Mouse (Mus musculus): ENCODE data around the gene Ipo7. TPM values are rescaled to one million over a fixed set of nuclear protein-coding genes. Genes with fewer than 3 reads are reported as not detected.
"Not testable (repeated sequence)": the region's sequence is repeated elsewhere in the genome, so short reads cannot be mapped to it uniquely, and the experiment has no call there.

The Ipo7 gene
- 19.7 and 20.4 TPM in 2 replicates for polyA plus RNA-seq (2014; fragmentation: Nextera tagmentation; extraction: Ambion mirVana)

DNA sequence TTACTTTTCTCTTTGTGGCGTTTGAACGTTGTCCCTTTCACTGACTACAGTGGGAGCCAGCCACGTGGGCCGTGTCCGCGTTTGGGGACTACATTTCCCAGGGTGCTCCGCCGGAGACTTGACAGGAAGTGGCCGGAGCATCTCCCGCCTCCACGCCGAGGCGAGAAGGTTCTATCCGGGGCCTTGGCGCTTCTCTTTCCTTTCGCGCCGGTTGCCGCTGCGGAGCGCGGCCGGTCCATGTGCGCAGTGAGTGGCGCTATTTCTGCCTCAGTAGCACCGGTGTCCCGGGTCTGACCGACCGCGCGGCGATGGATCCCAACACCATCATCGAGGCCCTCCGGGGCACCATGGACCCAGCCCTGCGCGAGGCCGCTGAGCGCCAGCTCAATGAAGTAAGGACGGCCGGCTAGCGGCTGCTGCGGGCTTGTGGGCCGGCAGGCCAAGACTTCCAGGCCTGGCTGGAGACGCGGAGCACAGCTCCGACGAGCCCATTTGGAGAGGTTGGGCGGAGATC is at the start of gene Ipo7:
Ipo7 (plus strand) TSS at position 158 of the 514 bp plus-strand sequence.
- Histone ChIP-seq H3K27ac (ENCODE audit: low read length) (peak within 1 kb of the TSS; percentile 94), H3K9me3 (ENCODE audit: control insufficient read depth, low read depth, low read length) (no peaks in the 10 kb centered on the region), H3K36me3 (ENCODE audit: control insufficient read depth, insufficient read depth, low read length) (no peaks in the 10 kb centered on the region), H3K9ac (replicated peaks; ENCODE audit: low read depth, low read length) (peak within 1 kb of the TSS; percentile 95), H3K4me2 (replicated peaks; ENCODE audit: low read depth, low read length) (peak within 1 kb of the TSS; percentile 57), H3K4me1 (ENCODE audit: control insufficient read depth, insufficient read depth, low read length) (no peaks in the 10 kb centered on the region), H3K4me3 (ENCODE audit: low read depth, low read length) (peak within 1 kb of the TSS; percentile 99), H3K27me3 (ENCODE audit: control insufficient read depth, insufficient read depth, low read length) (no peaks in the 10 kb centered on the region)
- under 1% methylated on average over 47 of the region's 48 CpGs for WGBS
- ATAC-seq (ENCODE audit: insufficient number of reproducible peaks, insufficient read depth, low FRiP score, low read depth) = peak; percentile 95

DNA sequence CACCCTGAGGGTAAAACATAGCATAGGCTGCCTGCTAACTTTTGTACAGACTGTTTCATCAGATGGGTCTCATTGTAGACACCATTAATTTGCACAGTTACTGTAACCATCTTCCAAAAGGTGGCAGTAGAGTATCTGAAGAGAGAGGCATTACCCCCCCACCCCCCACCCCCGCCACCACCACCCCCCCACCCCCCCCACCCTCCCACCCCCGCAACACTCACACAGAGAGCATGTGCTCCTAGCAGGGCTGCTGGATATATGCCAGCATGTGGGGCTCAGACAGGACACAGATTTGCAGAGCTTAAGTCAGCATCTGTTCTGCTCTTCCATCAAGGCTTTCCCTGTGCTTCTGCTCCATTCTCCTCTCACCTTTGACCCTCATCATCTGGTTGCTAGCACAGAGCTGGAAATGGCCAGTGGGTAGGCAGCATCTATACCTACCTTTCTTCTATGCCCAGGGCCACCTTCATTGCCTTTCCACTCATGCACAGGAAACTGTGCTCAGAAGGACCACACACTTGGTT is 49.1 kb upstream of the Ipo7 start:
- Histone ChIP-seq H3K4me2 (replicated peaks; ENCODE audit: low read depth, low read length) (no peak overlapping the region), H3K9me3 (ENCODE audit: control insufficient read depth, low read depth, low read length) (no peaks in the 10 kb centered on the region)
- WGBS = 11% methylated on average over 1 of the region's 2 CpGs

DNA sequence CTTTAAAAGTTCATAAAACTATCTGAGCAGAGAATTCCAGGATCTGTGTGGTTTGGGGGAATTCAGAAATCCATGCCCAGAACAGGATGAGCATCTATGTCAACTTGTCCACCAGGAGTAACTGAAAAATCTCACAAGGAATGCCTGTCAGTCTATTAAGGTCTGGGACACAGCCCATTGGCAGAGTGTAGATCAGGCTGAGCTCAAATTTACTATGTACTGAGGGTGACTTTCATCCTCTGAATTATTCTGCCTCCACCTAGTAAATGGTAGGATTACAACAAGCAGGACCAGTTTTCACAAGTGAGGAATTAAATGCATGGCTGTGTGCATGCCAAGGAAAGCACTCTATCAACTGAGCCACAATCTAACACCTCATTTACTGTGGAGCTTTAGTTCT is 48.5 kb upstream of the Ipo7 start:
- H3K4me2 ChIP-seq (replicated peaks; ENCODE audit: low read depth, low read length) = no peak overlapping the region
- H3K9ac ChIP-seq (replicated peaks; ENCODE audit: low read depth, low read length) = no peak overlapping the region
- no peaks in the 10 kb centered on the region for H3K27me3 ChIP-seq (ENCODE audit: control insufficient read depth, insufficient read depth, low read length)
- peaks cover 7% of the 10 kb centered on the region; the same call in 1 of the 2 replicates for H3K4me1 ChIP-seq (ENCODE audit: control insufficient read depth, insufficient read depth, low read length)
- no peaks in the 10 kb centered on the region for H3K9me3 ChIP-seq (ENCODE audit: control insufficient read depth, low read depth, low read length)
- ATAC-seq (ENCODE audit: insufficient number of reproducible peaks, insufficient read depth, low FRiP score, low read depth) = no peak
- H3K4me3 ChIP-seq (ENCODE audit: low read depth, low read length) = no peak overlapping the region
- H3K36me3 ChIP-seq (ENCODE audit: control insufficient read depth, insufficient read depth, low read length) = peaks cover 9% of the 10 kb centered on the region
- H3K27ac ChIP-seq (ENCODE audit: low read length) = peak overlapping the region; percentile 79

More for the DNA sequence above, 49.1 kb upstream of the Ipo7 start:
- peaks cover 7% of the 10 kb centered on the region; the same call in 1 of the 2 replicates for H3K4me1 ChIP-seq (ENCODE audit: control insufficient read depth, insufficient read depth, low read length)
- ATAC-seq (ENCODE audit: insufficient number of reproducible peaks, insufficient read depth, low FRiP score, low read depth) = peak; percentile 87; the same call in 1 of the 2 replicates
- no peak overlapping the region for H3K4me3 ChIP-seq (ENCODE audit: low read depth, low read length)
- H3K27me3 ChIP-seq (ENCODE audit: control insufficient read depth, insufficient read depth, low read length) = no peaks in the 10 kb centered on the region
- peak overlapping the region; percentile 79 for H3K27ac ChIP-seq (ENCODE audit: low read length)
- H3K36me3 ChIP-seq (ENCODE audit: control insufficient read depth, insufficient read depth, low read length) = peaks cover 9% of the 10 kb centered on the region
- no peak overlapping the region for H3K9ac ChIP-seq (replicated peaks; ENCODE audit: low read depth, low read length)

DNA sequence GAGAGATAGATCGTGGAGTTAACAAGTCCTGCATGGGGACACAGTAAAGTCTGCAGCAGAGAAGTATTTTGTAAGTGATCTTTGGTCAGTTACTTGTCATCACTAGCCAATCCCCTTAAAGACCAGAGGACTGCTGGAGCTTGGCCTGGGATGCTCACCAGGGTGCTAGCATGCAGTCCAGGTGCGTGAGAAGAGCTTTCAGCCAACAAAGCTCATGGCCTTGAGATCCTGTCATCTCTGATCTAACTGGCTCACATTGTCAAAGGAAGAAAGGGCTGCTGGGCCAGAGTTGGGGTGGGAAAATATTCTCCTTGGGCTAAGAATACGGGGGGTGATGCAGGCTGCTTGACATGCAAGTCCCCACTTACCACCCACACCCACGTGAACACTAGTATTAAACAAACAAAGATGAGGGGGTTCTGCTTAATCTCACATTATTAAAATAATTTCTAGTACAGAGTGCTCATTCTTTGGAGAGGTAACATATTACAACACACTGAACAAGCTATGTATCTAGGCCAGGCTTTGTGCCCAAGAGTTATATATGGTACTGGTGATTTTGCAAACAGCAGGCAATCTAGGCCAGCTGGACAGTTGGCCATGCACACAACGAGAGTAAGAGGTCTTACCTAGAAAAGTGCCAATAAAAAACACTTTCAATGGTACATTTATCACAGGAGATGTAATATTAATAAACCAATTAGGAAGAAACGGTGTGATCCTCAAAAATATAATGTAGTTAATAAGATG is 41.9 kb upstream of the Ipo7 start:
- ATAC-seq (ENCODE audit: insufficient number of reproducible peaks, insufficient read depth, low FRiP score, low read depth) = no peak
- H3K36me3 ChIP-seq (ENCODE audit: control insufficient read depth, insufficient read depth, low read length) = peaks cover 43% of the 10 kb centered on the region
- 88% methylated on average over 6 of the region's 6 CpGs for WGBS

DNA sequence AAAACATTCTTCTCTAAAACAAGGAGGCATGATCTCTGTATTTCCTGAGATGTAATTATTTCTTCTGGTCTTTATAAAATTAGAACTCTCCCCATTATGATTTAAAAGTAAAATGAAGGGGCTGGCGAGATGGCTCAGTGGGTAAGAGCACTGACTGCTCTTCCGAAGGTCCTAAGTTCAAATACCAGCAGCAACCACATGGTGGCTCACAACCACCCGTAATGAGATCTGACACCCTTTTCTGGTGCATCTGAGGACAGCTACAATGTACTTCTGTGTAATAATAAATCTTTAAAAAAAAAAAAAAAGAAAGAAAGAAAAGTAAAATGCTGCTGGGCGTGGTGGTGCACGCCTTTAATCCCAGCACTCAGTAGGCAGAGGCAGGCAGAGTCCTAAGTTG is 40.9 kb upstream of the Ipo7 start:
- H3K9ac ChIP-seq (replicated peaks; ENCODE audit: low read depth, low read length); ATAC-seq (ENCODE audit: insufficient number of reproducible peaks, insufficient read depth, low FRiP score, low read depth); H3K9me3 ChIP-seq (ENCODE audit: control insufficient read depth, low read depth, low read length); H3K4me3 ChIP-seq (ENCODE audit: low read depth, low read length); H3K4me1 ChIP-seq (ENCODE audit: control insufficient read depth, insufficient read depth, low read length); H3K4me2 ChIP-seq (replicated peaks; ENCODE audit: low read depth, low read length); H3K27me3 ChIP-seq (ENCODE audit: control insufficient read depth, insufficient read depth, low read length); H3K27ac ChIP-seq (ENCODE audit: low read length): not testable (repeated sequence)
- WGBS = 73% methylated on average over 5 of the region's 5 CpGs
- H3K36me3 ChIP-seq (ENCODE audit: control insufficient read depth, insufficient read depth, low read length) = peaks cover 49% of the 10 kb centered on the region

More for the DNA sequence above, 41.9 kb upstream of the Ipo7 start:
- Histone ChIP-seq H3K27ac (ENCODE audit: low read length) (no peak overlapping the region), H3K9ac (replicated peaks; ENCODE audit: low read depth, low read length) (no peak overlapping the region), H3K4me2 (replicated peaks; ENCODE audit: low read depth, low read length) (no peak overlapping the region), H3K4me3 (ENCODE audit: low read depth, low read length) (no peak overlapping the region), H3K27me3 (ENCODE audit: control insufficient read depth, insufficient read depth, low read length) (no peaks in the 10 kb centered on the region), H3K4me1 (ENCODE audit: control insufficient read depth, insufficient read depth, low read length) (no peaks in the 10 kb centered on the region), H3K9me3 (ENCODE audit: control insufficient read depth, low read depth, low read length) (no peaks in the 10 kb centered on the region)

DNA sequence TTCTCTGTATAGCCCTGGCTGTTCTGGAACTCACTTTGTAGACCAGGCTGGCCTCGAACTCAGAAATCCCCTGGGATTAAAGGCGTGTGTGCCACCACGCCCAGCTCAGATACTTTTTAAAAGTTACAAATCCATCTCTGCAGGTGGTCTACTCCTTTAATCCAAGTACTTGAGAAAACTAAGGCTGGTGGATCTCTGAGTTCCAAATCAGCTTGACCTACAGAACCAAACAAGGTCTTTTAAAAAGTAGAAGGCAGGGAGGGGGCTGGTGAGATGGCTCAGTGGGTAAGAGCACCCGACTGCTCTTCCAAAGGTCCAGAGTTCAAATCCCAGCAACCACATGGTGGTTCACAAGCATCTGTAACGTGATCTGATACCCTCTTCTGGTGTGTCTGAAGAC is 33.5 kb upstream of the Ipo7 start:
- Histone ChIP-seq H3K4me2 (replicated peaks; ENCODE audit: low read depth, low read length) (peak overlapping the region; percentile 72; the same call in 1 of the 2 replicates), H3K36me3 (ENCODE audit: control insufficient read depth, insufficient read depth, low read length) (peaks cover 21% of the 10 kb centered on the region)
- not testable (repeated sequence) for H3K4me1 ChIP-seq (ENCODE audit: control insufficient read depth, insufficient read depth, low read length); ATAC-seq (ENCODE audit: insufficient number of reproducible peaks, insufficient read depth, low FRiP score, low read depth); H3K4me3 ChIP-seq (ENCODE audit: low read depth, low read length); H3K9ac ChIP-seq (replicated peaks; ENCODE audit: low read depth, low read length); H3K9me3 ChIP-seq (ENCODE audit: control insufficient read depth, low read depth, low read length); H3K27ac ChIP-seq (ENCODE audit: low read length); H3K27me3 ChIP-seq (ENCODE audit: control insufficient read depth, insufficient read depth, low read length)
- WGBS = 73% methylated on average over 5 of the region's 5 CpGs

- no peak; the same call in none of the 2 replicates for ATAC-seq (ENCODE audit: insufficient number of reproducible peaks, insufficient read depth, low FRiP score, low read depth)
- Histone ChIP-seq H3K27ac (ENCODE audit: low read length) (peak overlapping the region; percentile 21; the same call in 1 of the 2 replicates), H3K9ac (replicated peaks; ENCODE audit: low read depth, low read length) (peak overlapping the region; percentile 76), H3K27me3 (ENCODE audit: control insufficient read depth, insufficient read depth, low read length) (no peaks in the 10 kb centered on the region), H3K9me3 (ENCODE audit: control insufficient read depth, low read depth, low read length) (no peaks in the 10 kb centered on the region), H3K36me3 (ENCODE audit: control insufficient read depth, insufficient read depth, low read length) (peaks cover 10% of the 10 kb centered on the region), H3K4me3 (ENCODE audit: low read depth, low read length) (peak overlapping the region; percentile 63), H3K4me2 (replicated peaks; ENCODE audit: low read depth, low read length) (peak overlapping the region; percentile 72), H3K4me1 (ENCODE audit: control insufficient read depth, insufficient read depth, low read length) (0 out of 2 replicates have a peak, but pooled peaks cover 4% of the 10 kb centered on the region)
- WGBS = 0% methylated on average over 27 of the region's 27 CpGs
Measured at GRCm38 (mm10) chr7:109985661-109986132, 32.4 kb upstream of the Ipo7 start.

- peak; percentile 98 for ATAC-seq (ENCODE audit: insufficient number of reproducible peaks, insufficient read depth, low FRiP score, low read depth)
Measured at GRCm38 (mm10) chr7:109986133-109986669, 31.9 kb upstream of the Ipo7 start.

More at GRCm38 (mm10) chr7:109986133-109986669, 31.9 kb upstream of the Ipo7 start:
- under 1% methylated on average over 43 of the region's 43 CpGs for WGBS
- peak overlapping the region; percentile 72 for H3K4me2 ChIP-seq (replicated peaks; ENCODE audit: low read depth, low read length)
- peak overlapping the region; percentile 76 for H3K9ac ChIP-seq (replicated peaks; ENCODE audit: low read depth, low read length)
- H3K4me3 ChIP-seq (ENCODE audit: low read depth, low read length) = peak overlapping the region; percentile 63
- peak overlapping the region; percentile 67; the same call in 1 of the 2 replicates for H3K27ac ChIP-seq (ENCODE audit: low read length)
- no peaks in the 10 kb centered on the region for H3K27me3 ChIP-seq (ENCODE audit: control insufficient read depth, insufficient read depth, low read length)
- H3K4me1 ChIP-seq (ENCODE audit: control insufficient read depth, insufficient read depth, low read length) = 0 out of 2 replicates have a peak, but pooled peaks cover 4% of the 10 kb centered on the region
- H3K36me3 ChIP-seq (ENCODE audit: control insufficient read depth, insufficient read depth, low read length) = peaks cover 9% of the 10 kb centered on the region
- no peaks in the 10 kb centered on the region for H3K9me3 ChIP-seq (ENCODE audit: control insufficient read depth, low read depth, low read length)

All from stomach, embryonic 14.5 days (tissue).